Mouse (Mus musculus): Measurements from ENCODE around the gene Cep131. TPM values are rescaled to one million over a fixed set of nuclear protein-coding genes. Genes with fewer than 3 reads are reported as not detected.
A peak's percentile ranks its signal among the peaks of the same experiment; 100 is the strongest.

The Cep131 gene
- polyA plus RNA-seq, 1 experiment from 2014 or later: 15.3 TPM

- ATAC-seq (ENCODE audit: low read depth): no peak
- WGBS: 79% methylated on average over 3 of the region's 3 CpGs
- Histone ChIP-seq H3K4me1 (replicated peaks; ENCODE audit: control insufficient read depth, insufficient read depth, low read length) (peaks cover 4% of the 10 kb centered on the region; the same call in 1 of the 2 replicates), H3K9ac (ENCODE audit: low read length) (no peak overlapping the region), H3K27ac (ENCODE audit: low read length) (no peak overlapping the region), H3K4me3 (ENCODE audit: low read length) (no peak overlapping the region), H3K27me3 (ENCODE audit: control insufficient read depth, insufficient read depth, low read depth, low read length) (no peaks in the 10 kb centered on the region), H3K4me2 (ENCODE audit: low read depth, low read length) (no peak overlapping the region), H3K9me3 (ENCODE audit: control insufficient read depth, low read length) (no peaks in the 10 kb centered on the region), H3K36me3 (ENCODE audit: control insufficient read depth, insufficient read depth, low read length) (peaks cover 22% of the 10 kb centered on the region)
Measured at GRCm38 (mm10) chr11:120103431-120103997, 16.9 kb upstream of the Cep131 start.

GRCm38 (mm10) chr11:120101036-120101435 is 14.4 kb upstream of the Cep131 start:
- Histone ChIP-seq H3K4me3 (ENCODE audit: low read length) (no peak overlapping the region), H3K27me3 (ENCODE audit: control insufficient read depth, insufficient read depth, low read depth, low read length) (no peaks in the 10 kb centered on the region), H3K27ac (ENCODE audit: low read length) (no peak overlapping the region), H3K9ac (ENCODE audit: low read length) (no peak overlapping the region), H3K36me3 (ENCODE audit: control insufficient read depth, insufficient read depth, low read length) (peaks cover 20% of the 10 kb centered on the region), H3K9me3 (ENCODE audit: control insufficient read depth, low read length) (no peaks in the 10 kb centered on the region), H3K4me1 (replicated peaks; ENCODE audit: control insufficient read depth, insufficient read depth, low read length) (peaks cover 11% of the 10 kb centered on the region), H3K4me2 (ENCODE audit: low read depth, low read length) (no peak overlapping the region)
- ATAC-seq (ENCODE audit: low read depth): no peak
- WGBS: 0% methylated on average over 3 of the region's 3 CpGs

GRCm38 (mm10) chr11:120098588-120099511 is 12.2 kb upstream of the Cep131 start, which contains the start of the genes Tepsin and Ndufaf8:
Gene Tepsin, minus strand, starts transcription at chr11:120098731.
Gene Ndufaf8, plus strand, starts transcription at chr11:120098928.
- Histone ChIP-seq H3K9ac (ENCODE audit: low read length) (peak within 1 kb of the TSS; percentile 94), H3K9me3 (ENCODE audit: control insufficient read depth, low read length) (no peaks in the 10 kb centered on the region), H3K4me3 (ENCODE audit: low read length) (peak within 1 kb of the TSS; percentile 85), H3K27ac (ENCODE audit: low read length) (peak within 1 kb of the TSS; percentile 93), H3K27me3 (ENCODE audit: control insufficient read depth, insufficient read depth, low read depth, low read length) (no peaks in the 10 kb centered on the region), H3K4me2 (ENCODE audit: low read depth, low read length) (peak within 1 kb of the TSS; percentile 92), H3K36me3 (ENCODE audit: control insufficient read depth, insufficient read depth, low read length) (peaks cover 13% of the 10 kb centered on the region), H3K4me1 (replicated peaks; ENCODE audit: control insufficient read depth, insufficient read depth, low read length) (peaks cover 11% of the 10 kb centered on the region)
- under 1% methylated on average over 77 of the region's 77 CpGs for WGBS
- peak; percentile 99 for ATAC-seq (ENCODE audit: low read depth)

GRCm38 (mm10) chr11:120092817-120093591 is 6.4 kb upstream of the Cep131 start:
- H3K4me3 ChIP-seq (ENCODE audit: low read length): no peak overlapping the region
- 69% methylated on average over 23 of the region's 23 CpGs for WGBS
- H3K4me1 ChIP-seq (replicated peaks; ENCODE audit: control insufficient read depth, insufficient read depth, low read length): peaks cover 7% of the 10 kb centered on the region
- H3K9me3 ChIP-seq (ENCODE audit: control insufficient read depth, low read length): no peaks in the 10 kb centered on the region
- H3K27ac ChIP-seq (ENCODE audit: low read length): no peak overlapping the region
- H3K4me2 ChIP-seq (ENCODE audit: low read depth, low read length): no peak overlapping the region
- peaks cover 23% of the 10 kb centered on the region for H3K36me3 ChIP-seq (ENCODE audit: control insufficient read depth, insufficient read depth, low read length)
- no peak overlapping the region for H3K9ac ChIP-seq (ENCODE audit: low read length)
- no peaks in the 10 kb centered on the region for H3K27me3 ChIP-seq (ENCODE audit: control insufficient read depth, insufficient read depth, low read depth, low read length)
- no peak for ATAC-seq (ENCODE audit: low read depth)

- H3K4me2 ChIP-seq (ENCODE audit: low read depth, low read length): no peak overlapping the region
- no peaks in the 10 kb centered on the region for H3K9me3 ChIP-seq (ENCODE audit: control insufficient read depth, low read length)
- no peaks in the 10 kb centered on the region for H3K27me3 ChIP-seq (ENCODE audit: control insufficient read depth, insufficient read depth, low read depth, low read length)
- H3K4me1 ChIP-seq (replicated peaks; ENCODE audit: control insufficient read depth, insufficient read depth, low read length): peaks cover 3% of the 10 kb centered on the region
- no peak overlapping the region for H3K27ac ChIP-seq (ENCODE audit: low read length)
- no peak overlapping the region for H3K9ac ChIP-seq (ENCODE audit: low read length)
- H3K36me3 ChIP-seq (ENCODE audit: control insufficient read depth, insufficient read depth, low read length): peaks cover 23% of the 10 kb centered on the region
- 85% methylated on average over 4 of the region's 4 CpGs for WGBS
- no peak overlapping the region for H3K4me3 ChIP-seq (ENCODE audit: low read length)
- ATAC-seq (ENCODE audit: low read depth): no peak
Measured at GRCm38 (mm10) chr11:120090661-120091060, 4.0 kb upstream of the Cep131 start.

- H3K4me3 ChIP-seq (ENCODE audit: low read length): peak overlapping the region; percentile 83
- H3K4me1 ChIP-seq (replicated peaks; ENCODE audit: control insufficient read depth, insufficient read depth, low read length): peaks cover 9% of the 10 kb centered on the region
- peak overlapping the region; percentile 57 for H3K4me2 ChIP-seq (ENCODE audit: low read depth, low read length)
- peak overlapping the region; percentile 88 for H3K9ac ChIP-seq (ENCODE audit: low read length)
- WGBS: under 1% methylated on average over 25 of the region's 25 CpGs
- peaks cover 4% of the 10 kb centered on the region for H3K36me3 ChIP-seq (ENCODE audit: control insufficient read depth, insufficient read depth, low read length)
- peak overlapping the region; percentile 56 for H3K27ac ChIP-seq (ENCODE audit: low read length)
- peak; percentile 27 for ATAC-seq (ENCODE audit: low read depth)
- no peaks in the 10 kb centered on the region for H3K9me3 ChIP-seq (ENCODE audit: control insufficient read depth, low read length)
- H3K27me3 ChIP-seq (ENCODE audit: control insufficient read depth, insufficient read depth, low read depth, low read length): no peaks in the 10 kb centered on the region
Measured at GRCm38 (mm10) chr11:120085891-120086627, 568 bp downstream of the Cep131 start.

- Histone ChIP-seq H3K4me3 (ENCODE audit: low read length) (no peak overlapping the region), H3K27ac (ENCODE audit: low read length) (no peak overlapping the region), H3K36me3 (ENCODE audit: control insufficient read depth, insufficient read depth, low read length) (peaks cover 12% of the 10 kb centered on the region), H3K4me1 (replicated peaks; ENCODE audit: control insufficient read depth, insufficient read depth, low read length) (peaks cover 2% of the 10 kb centered on the region), H3K4me2 (ENCODE audit: low read depth, low read length) (no peak overlapping the region), H3K9ac (ENCODE audit: low read length) (no peak overlapping the region), H3K27me3 (ENCODE audit: control insufficient read depth, insufficient read depth, low read depth, low read length) (no peaks in the 10 kb centered on the region), H3K9me3 (ENCODE audit: control insufficient read depth, low read length) (no peaks in the 10 kb centered on the region)
- 75% methylated on average over 6 of the region's 6 CpGs for WGBS
- ATAC-seq (ENCODE audit: low read depth): peak; percentile 53
Measured at GRCm38 (mm10) chr11:120080282-120080681, 6.3 kb downstream of the Cep131 start.

- ATAC-seq (ENCODE audit: low read depth): no peak
- Histone ChIP-seq H3K4me1 (replicated peaks; ENCODE audit: control insufficient read depth, insufficient read depth, low read length) (no peaks in the 10 kb centered on the region), H3K27me3 (ENCODE audit: control insufficient read depth, insufficient read depth, low read depth, low read length) (no peaks in the 10 kb centered on the region), H3K9me3 (ENCODE audit: control insufficient read depth, low read length) (no peaks in the 10 kb centered on the region), H3K4me3 (ENCODE audit: low read length) (no peak overlapping the region), H3K36me3 (ENCODE audit: control insufficient read depth, insufficient read depth, low read length) (peaks cover 22% of the 10 kb centered on the region), H3K27ac (ENCODE audit: low read length) (no peak overlapping the region), H3K4me2 (ENCODE audit: low read depth, low read length) (no peak overlapping the region), H3K9ac (ENCODE audit: low read length) (no peak overlapping the region)
- WGBS: 72% methylated on average over 3 of the region's 3 CpGs
Measured at GRCm38 (mm10) chr11:120076191-120076590, 10.4 kb downstream of the Cep131 start.

Data from lung, embryonic 16.5 days (tissue).